Mouse (Mus musculus) urinary bladder, postnatal 36 days (tissue): ENCODE data around the gene N6amt1.

Experiments
- DNase-seq, 2 experiments: peaks; one replicate each; pipeline ENCODE4 v3.0.0; 2022; ENCODE audit warnings: low spot score in 2 of 2, mixed read lengths in 1 of 2

Gene N6amt1

GRCm38 (mm10) chr16:87384366-87384765 lies 30.4 kb downstream of the N6amt1 start:
- no peak for DNase-seq

GRCm38 (mm10) chr16:87387444-87387977 lies 33.5 kb downstream of the N6amt1 start:
- no peak for DNase-seq

GRCm38 (mm10) chr16:87393813-87394548 lies 40.0 kb downstream of the N6amt1 start:
- peak; percentile 36 to 41 for DNase-seq

- no peak for DNase-seq
Observed at GRCm38 (mm10) chr16:87405001-87405400, 51.0 kb downstream of the N6amt1 start.
